Mouse (Mus musculus): ENCODE measurements at regions not wholly inside any gene's neighbourhood (a gene's known extent, or its start where the extent isn't known, plus 50 kb on each side); places are given as distances from the start of the nearest gene placed in this dataset.
"Not testable (repeated sequence)": the region's sequence is repeated elsewhere in the genome, so short reads cannot be mapped to it uniquely, and the experiment has no call there.

DNA sequence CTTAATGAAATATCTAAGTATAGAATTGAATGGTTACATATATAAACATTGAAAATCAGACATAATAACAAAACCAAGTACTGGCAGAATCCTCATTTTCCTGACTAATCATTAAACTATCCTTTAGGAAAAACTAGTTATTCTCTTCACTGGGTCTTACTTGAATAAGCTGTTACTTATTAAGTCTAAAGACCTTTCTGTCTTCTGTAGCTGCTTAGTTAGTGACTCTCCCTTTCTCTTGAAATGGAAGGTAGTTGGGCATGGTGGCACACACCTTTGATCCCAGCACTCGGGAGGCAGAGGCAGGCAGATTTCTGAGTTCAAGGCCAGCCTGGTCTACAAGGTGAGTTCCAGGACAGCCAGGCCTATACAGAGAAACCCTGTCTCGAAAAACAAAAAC lies 135.9 kb upstream of the Abcb5 start:
- not testable (repeated sequence) for H3K27me3 ChIP-seq (ENCODE audit: insufficient read depth, low read length); H3K4me1 ChIP-seq (replicated peaks; ENCODE audit: insufficient read depth, low read length); DNase-seq (ENCODE audit: low spot score); H3K9ac ChIP-seq (ENCODE audit: low read depth, low read length); H3K27ac ChIP-seq; H3K36me3 ChIP-seq (ENCODE audit: insufficient read depth, low read length); H3K9me3 ChIP-seq (replicated peaks; ENCODE audit: low read length); H3K4me3 ChIP-seq (replicated peaks; ENCODE audit: low read depth, low read length); H3K4me2 ChIP-seq (ENCODE audit: low read length); ATAC-seq (replicated peaks; ENCODE audit: low FRiP score, low read depth)
- WGBS = 79% methylated on average over 2 of the region's 2 CpGs

DNA sequence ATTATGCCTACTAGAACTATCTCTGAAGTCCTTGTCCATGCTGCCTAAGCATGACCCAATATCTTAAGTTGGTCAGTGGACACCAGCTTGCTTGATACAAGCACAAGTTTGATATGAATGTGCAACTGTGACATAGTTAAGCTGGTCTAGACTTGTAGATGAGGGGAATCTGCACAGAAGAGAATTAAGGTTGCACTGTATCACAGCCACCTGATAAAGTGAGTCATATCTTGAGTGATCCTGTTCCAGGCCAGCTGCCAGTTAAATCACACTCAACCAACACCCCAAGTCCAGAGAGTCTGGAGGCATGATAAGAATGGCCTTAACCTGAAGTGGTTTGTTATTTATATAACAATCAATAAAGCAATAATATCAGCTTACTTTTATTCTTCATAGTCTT lies 133.5 kb upstream of the Abcb5 start:
- ATAC-seq (replicated peaks; ENCODE audit: low FRiP score, low read depth) (no peak), DNase-seq (ENCODE audit: low spot score) (no peak)
- no peaks in the 10 kb centered on the region for H3K4me1 ChIP-seq (replicated peaks; ENCODE audit: insufficient read depth, low read length)
- no peak overlapping the region for H3K4me2 ChIP-seq (ENCODE audit: low read length)
- H3K9ac ChIP-seq (ENCODE audit: low read depth, low read length) = no peak overlapping the region
- no peaks in the 10 kb centered on the region for H3K27me3 ChIP-seq (ENCODE audit: insufficient read depth, low read length)
- H3K36me3 ChIP-seq (ENCODE audit: insufficient read depth, low read length) = no peaks in the 10 kb centered on the region
- no peaks in the 10 kb centered on the region for H3K9me3 ChIP-seq (replicated peaks; ENCODE audit: low read length)
- H3K27ac ChIP-seq = no peak overlapping the region
- no peak for TF ChIP-seq CTCF (IDR thresholded peaks at IDR 0.05; ENCODE audit: low read depth)
- H3K4me3 ChIP-seq (replicated peaks; ENCODE audit: low read depth, low read length) = no peak overlapping the region

DNA sequence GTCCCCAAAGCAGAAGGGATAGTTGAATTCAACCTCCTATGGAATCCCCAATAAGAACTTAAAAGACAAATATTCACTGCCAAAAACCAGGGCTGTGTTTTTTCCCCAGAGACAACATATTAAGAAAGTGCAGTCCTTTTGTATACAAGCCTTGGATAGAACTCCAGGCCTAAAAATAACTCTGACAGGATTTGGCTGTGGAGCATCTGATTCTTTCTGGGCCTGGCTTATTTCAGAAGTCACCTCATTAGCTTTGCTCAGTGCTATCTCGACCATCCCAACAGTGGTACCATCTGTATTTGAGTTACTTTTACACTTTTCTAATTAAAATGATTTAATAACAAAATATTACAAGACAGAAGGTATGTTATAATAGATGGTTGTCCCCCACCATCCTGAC lies 131.6 kb upstream of the Abcb5 start:
- DNase-seq (ENCODE audit: low spot score) = no peak
- WGBS = 38% methylated on average over 1 of the region's 1 CpGs

DNA sequence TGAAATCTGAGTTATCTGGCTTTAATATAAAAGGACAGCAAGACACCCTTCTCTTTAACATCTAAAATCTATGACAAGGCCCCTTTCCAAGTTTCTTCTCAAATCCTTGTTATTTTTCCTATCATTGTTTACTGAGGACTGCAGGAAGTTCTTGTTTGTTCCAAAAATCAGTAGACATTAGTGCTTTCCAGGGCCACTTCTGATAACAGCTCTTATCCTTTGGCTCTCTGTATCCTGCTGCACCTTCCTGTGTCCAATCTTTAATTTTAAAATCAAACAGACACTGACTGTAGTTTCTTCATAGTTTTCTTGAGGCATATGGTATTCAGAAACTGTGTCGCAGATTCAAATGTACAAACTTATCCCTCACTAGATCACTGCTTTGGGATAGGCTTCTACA lies 128.1 kb upstream of the Abcb5 start:
- Histone ChIP-seq H3K27ac (no peak overlapping the region), H3K4me3 (replicated peaks; ENCODE audit: low read depth, low read length) (no peak overlapping the region), H3K9me3 (replicated peaks; ENCODE audit: low read length) (no peaks in the 10 kb centered on the region), H3K4me1 (replicated peaks; ENCODE audit: insufficient read depth, low read length) (no peaks in the 10 kb centered on the region), H3K36me3 (ENCODE audit: insufficient read depth, low read length) (no peaks in the 10 kb centered on the region), H3K9ac (ENCODE audit: low read depth, low read length) (no peak overlapping the region), H3K27me3 (ENCODE audit: insufficient read depth, low read length) (no peaks in the 10 kb centered on the region), H3K4me2 (ENCODE audit: low read length) (no peak overlapping the region)
- TF ChIP-seq CTCF (IDR thresholded peaks at IDR 0.05; ENCODE audit: low read depth) = no peak
- no peak for ATAC-seq (replicated peaks; ENCODE audit: low FRiP score, low read depth)
- no peak for DNase-seq (ENCODE audit: low spot score)
- WGBS = 93% methylated on average over 1 of the region's 1 CpGs

More for the DNA sequence above, 131.6 kb upstream of the Abcb5 start:
- Histone ChIP-seq H3K36me3 (ENCODE audit: insufficient read depth, low read length) (no peaks in the 10 kb centered on the region), H3K27ac (no peak overlapping the region), H3K4me1 (replicated peaks; ENCODE audit: insufficient read depth, low read length) (no peaks in the 10 kb centered on the region), H3K9me3 (replicated peaks; ENCODE audit: low read length) (no peaks in the 10 kb centered on the region), H3K4me2 (ENCODE audit: low read length) (no peak overlapping the region), H3K4me3 (replicated peaks; ENCODE audit: low read depth, low read length) (no peak overlapping the region), H3K27me3 (ENCODE audit: insufficient read depth, low read length) (no peaks in the 10 kb centered on the region), H3K9ac (ENCODE audit: low read depth, low read length) (no peak overlapping the region)
- no peak for TF ChIP-seq CTCF (IDR thresholded peaks at IDR 0.05; ENCODE audit: low read depth)
- no peak for ATAC-seq (replicated peaks; ENCODE audit: low FRiP score, low read depth)

DNA sequence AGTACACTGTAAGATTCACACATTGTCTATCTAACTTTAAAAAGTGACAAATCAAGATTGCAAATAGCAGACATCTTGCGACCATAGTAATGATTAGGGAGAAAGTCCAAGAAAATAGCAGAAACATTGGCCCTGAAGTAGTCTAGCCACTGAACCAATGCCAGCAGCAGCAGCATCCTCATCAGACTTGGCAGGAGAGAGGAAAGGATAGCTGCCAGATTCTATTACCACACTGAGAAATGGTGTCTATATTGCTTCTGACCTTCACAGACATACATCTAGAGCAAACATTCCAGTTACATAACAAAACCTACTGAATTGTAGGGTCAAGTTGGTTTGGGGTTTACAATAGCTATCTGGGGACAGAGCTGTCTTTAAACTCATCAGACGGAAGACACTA lies 127.2 kb upstream of the Abcb5 start:
- DNase-seq (ENCODE audit: low spot score) (no peak), ATAC-seq (replicated peaks; ENCODE audit: low FRiP score, low read depth) (no peak)
- H3K4me1 ChIP-seq (replicated peaks; ENCODE audit: insufficient read depth, low read length) = no peaks in the 10 kb centered on the region
- H3K36me3 ChIP-seq (ENCODE audit: insufficient read depth, low read length) = no peaks in the 10 kb centered on the region
- no peak overlapping the region for H3K9ac ChIP-seq (ENCODE audit: low read depth, low read length)
- H3K27me3 ChIP-seq (ENCODE audit: insufficient read depth, low read length) = no peaks in the 10 kb centered on the region
- 86% methylated on average over 2 of the region's 2 CpGs for WGBS
- H3K27ac ChIP-seq = no peak overlapping the region
- TF ChIP-seq CTCF (IDR thresholded peaks at IDR 0.05; ENCODE audit: low read depth) = no peak
- H3K4me2 ChIP-seq (ENCODE audit: low read length) = no peak overlapping the region
- H3K4me3 ChIP-seq (replicated peaks; ENCODE audit: low read depth, low read length) = no peak overlapping the region
- H3K9me3 ChIP-seq (replicated peaks; ENCODE audit: low read length) = no peaks in the 10 kb centered on the region

DNA sequence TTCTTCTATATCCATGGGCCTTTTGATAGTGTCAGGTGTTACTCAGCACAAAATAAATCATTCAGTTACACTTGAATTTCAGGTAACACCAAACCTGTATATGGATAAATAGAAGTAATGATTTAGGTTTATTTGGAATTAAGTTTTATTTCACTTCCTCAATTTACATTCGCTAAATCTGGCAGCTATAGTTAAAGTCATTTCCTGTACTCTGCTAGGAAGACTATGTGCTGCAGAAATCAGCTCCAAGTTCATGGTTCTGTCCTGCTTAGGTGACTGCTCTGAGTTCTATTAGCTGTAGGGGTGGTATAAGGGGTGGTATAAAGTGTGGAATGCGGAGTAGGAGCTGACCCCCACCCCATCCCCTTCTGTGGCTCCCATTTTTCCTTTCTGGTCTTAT lies 123.1 kb upstream of the Abcb5 start:
- no peaks in the 10 kb centered on the region for H3K27me3 ChIP-seq (ENCODE audit: insufficient read depth, low read length)
- H3K9me3 ChIP-seq (replicated peaks; ENCODE audit: low read length) = no peaks in the 10 kb centered on the region
- no peak overlapping the region for H3K4me3 ChIP-seq (replicated peaks; ENCODE audit: low read depth, low read length)
- no peaks in the 10 kb centered on the region for H3K4me1 ChIP-seq (replicated peaks; ENCODE audit: insufficient read depth, low read length)
- no peaks in the 10 kb centered on the region for H3K36me3 ChIP-seq (ENCODE audit: insufficient read depth, low read length)
- 79% methylated on average over 2 of the region's 2 CpGs for WGBS
- DNase-seq (ENCODE audit: low spot score) (no peak), ATAC-seq (replicated peaks; ENCODE audit: low FRiP score, low read depth) (no peak)
- H3K4me2 ChIP-seq (ENCODE audit: low read length) = no peak overlapping the region
- no peak overlapping the region for H3K27ac ChIP-seq
- no peak for TF ChIP-seq CTCF (IDR thresholded peaks at IDR 0.05; ENCODE audit: low read depth)
- H3K9ac ChIP-seq (ENCODE audit: low read depth, low read length) = no peak overlapping the region

DNA sequence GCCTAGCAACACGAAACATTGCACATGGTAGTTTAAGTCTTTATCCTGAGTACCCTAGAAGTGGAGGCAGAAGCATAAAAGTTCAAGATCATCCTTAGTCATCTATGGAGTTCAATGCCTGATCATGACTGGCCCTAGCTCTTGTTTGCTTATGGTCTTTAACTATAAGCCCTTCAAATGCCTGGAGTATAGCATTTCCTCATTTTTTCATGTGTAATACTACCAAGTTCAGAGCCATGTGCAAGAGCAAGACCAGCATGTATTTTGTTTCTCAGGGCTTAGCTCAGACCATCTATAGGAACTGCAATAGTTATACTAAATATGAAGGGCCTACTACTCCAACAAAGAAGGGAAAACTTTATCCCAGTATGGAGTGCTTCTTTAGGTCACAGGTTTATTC lies 122.4 kb upstream of the Abcb5 start:
- Histone ChIP-seq H3K4me2 (ENCODE audit: low read length) (no peak overlapping the region), H3K4me1 (replicated peaks; ENCODE audit: insufficient read depth, low read length) (no peaks in the 10 kb centered on the region), H3K36me3 (ENCODE audit: insufficient read depth, low read length) (no peaks in the 10 kb centered on the region), H3K27me3 (ENCODE audit: insufficient read depth, low read length) (no peaks in the 10 kb centered on the region), H3K9ac (ENCODE audit: low read depth, low read length) (no peak overlapping the region), H3K4me3 (replicated peaks; ENCODE audit: low read depth, low read length) (no peak overlapping the region), H3K27ac (no peak overlapping the region), H3K9me3 (replicated peaks; ENCODE audit: low read length) (no peaks in the 10 kb centered on the region)
- ATAC-seq (replicated peaks; ENCODE audit: low FRiP score, low read depth) (no peak), DNase-seq (ENCODE audit: low spot score) (no peak)
- 90% methylated on average over 1 of the region's 1 CpGs for WGBS
- TF ChIP-seq CTCF (IDR thresholded peaks at IDR 0.05; ENCODE audit: low read depth) = no peak

Measured in kidney, postnatal 0 days (tissue).